Mouse (Mus musculus): ENCODE data around the gene Aldh16a1. TPM values are rescaled to one million over a fixed set of nuclear protein-coding genes. Genes with fewer than 3 reads are reported as not detected.
"Not testable (repeated sequence)": the region's sequence is repeated elsewhere in the genome, so short reads cannot be mapped to it uniquely, and the experiment has no call there.

Gene Aldh16a1
- polyA plus RNA-seq, 1 experiment from 2014 or later: 46.4 TPM

GRCm38 (mm10) chr7:45153586-45153985 is 798 bp downstream of the Aldh16a1 start:
- Histone ChIP-seq H3K4me2 (replicated peaks) (peak overlapping the region; percentile 80), H3K9me3 (no peaks in the 10 kb centered on the region), H3K36me3 (peaks cover 18% of the 10 kb centered on the region), H3K27ac (peak overlapping the region; percentile 95), H3K4me3 (peak overlapping the region; percentile 64), H3K27me3 (no peaks in the 10 kb centered on the region), H3K9ac (peak overlapping the region; percentile 84), H3K4me1 (peaks cover 35% of the 10 kb centered on the region)
- WGBS: 1% methylated on average over 5 of the region's 5 CpGs
- ATAC-seq (ENCODE audit: low FRiP score, low read depth): no peak

- not testable (repeated sequence) for H3K27ac ChIP-seq
Measured at GRCm38 (mm10) chr7:45153052-45153451, 1.3 kb downstream of the Aldh16a1 start.

GRCm38 (mm10) chr7:45151303-45151702 is 3.1 kb downstream of the Aldh16a1 start:
- Histone ChIP-seq H3K27ac (no peak overlapping the region; the same call in 1 of the 2 replicates), H3K36me3 (peaks cover 26% of the 10 kb centered on the region), H3K27me3 (no peaks in the 10 kb centered on the region), H3K4me3 (no peak overlapping the region), H3K9me3 (no peaks in the 10 kb centered on the region), H3K4me1 (peaks cover 35% of the 10 kb centered on the region), H3K9ac (0 out of 2 replicates have a peak overlapping the region, but pooled peaks have one; percentile 25), H3K4me2 (replicated peaks) (no peak overlapping the region; the same call in 1 of the 2 replicates)
- 31% methylated on average over 11 of the region's 11 CpGs for WGBS
- no peak for ATAC-seq (ENCODE audit: low FRiP score, low read depth)

More at GRCm38 (mm10) chr7:45153052-45153451, 1.3 kb downstream of the Aldh16a1 start:
- H3K9me3 ChIP-seq; H3K9ac ChIP-seq; ATAC-seq (ENCODE audit: low FRiP score, low read depth); H3K27me3 ChIP-seq: not testable (repeated sequence)
- H3K4me1 ChIP-seq: peaks cover 35% of the 10 kb centered on the region
- H3K4me2 ChIP-seq (replicated peaks): peak overlapping the region; percentile 80
- peaks cover 18% of the 10 kb centered on the region for H3K36me3 ChIP-seq
- 88% methylated on average over 2 of the region's 2 CpGs for WGBS
- peak overlapping the region; percentile 64; the same call in 1 of the 2 replicates for H3K4me3 ChIP-seq

- WGBS: 43% methylated on average over 4 of the region's 4 CpGs
- H3K9ac ChIP-seq: peak overlapping the region; percentile 31; the same call in 1 of the 2 replicates
Measured at GRCm38 (mm10) chr7:45150321-45150720, 4.1 kb downstream of the Aldh16a1 start.

GRCm38 (mm10) chr7:45149545-45149944 is 4.8 kb downstream of the Aldh16a1 start:
- WGBS: 72% methylated on average over 6 of the region's 6 CpGs
- Histone ChIP-seq H3K4me2 (replicated peaks) (no peak overlapping the region), H3K9me3 (no peaks in the 10 kb centered on the region), H3K36me3 (peaks cover 43% of the 10 kb centered on the region), H3K4me3 (no peak overlapping the region), H3K4me1 (peaks cover 26% of the 10 kb centered on the region), H3K27me3 (no peaks in the 10 kb centered on the region), H3K27ac (no peak overlapping the region), H3K9ac (peak overlapping the region; percentile 8; the same call in 1 of the 2 replicates)
- ATAC-seq (ENCODE audit: low FRiP score, low read depth): no peak

More at GRCm38 (mm10) chr7:45150321-45150720, 4.1 kb downstream of the Aldh16a1 start:
- Histone ChIP-seq H3K27ac (no peak overlapping the region), H3K4me2 (replicated peaks) (no peak overlapping the region), H3K4me1 (peaks cover 32% of the 10 kb centered on the region), H3K27me3 (no peaks in the 10 kb centered on the region), H3K9me3 (no peaks in the 10 kb centered on the region), H3K36me3 (peaks cover 35% of the 10 kb centered on the region), H3K4me3 (no peak overlapping the region)
- ATAC-seq (ENCODE audit: low FRiP score, low read depth): no peak

- 66% methylated on average over 4 of the region's 4 CpGs for WGBS
- Histone ChIP-seq H3K4me1 (peaks cover 25% of the 10 kb centered on the region), H3K36me3 (peaks cover 52% of the 10 kb centered on the region), H3K9me3 (no peaks in the 10 kb centered on the region), H3K4me3 (no peak overlapping the region), H3K27me3 (no peaks in the 10 kb centered on the region), H3K9ac (no peak overlapping the region), H3K27ac (no peak overlapping the region), H3K4me2 (replicated peaks) (no peak overlapping the region)
- no peak for ATAC-seq (ENCODE audit: low FRiP score, low read depth)
Measured at GRCm38 (mm10) chr7:45148534-45149098, 5.8 kb downstream of the Aldh16a1 start.

- WGBS: 88% methylated on average over 11 of the region's 11 CpGs
Measured at GRCm38 (mm10) chr7:45147899-45148298, 6.5 kb downstream of the Aldh16a1 start.

GRCm38 (mm10) chr7:45147267-45147666 is 7.1 kb downstream of the Aldh16a1 start:
- Histone ChIP-seq H3K9me3 (no peaks in the 10 kb centered on the region), H3K4me3 (no peak overlapping the region), H3K4me1 (peaks cover 20% of the 10 kb centered on the region), H3K27me3 (no peaks in the 10 kb centered on the region), H3K27ac (no peak overlapping the region), H3K36me3 (peaks cover 66% of the 10 kb centered on the region), H3K9ac (no peak overlapping the region), H3K4me2 (replicated peaks) (no peak overlapping the region)
- ATAC-seq (ENCODE audit: low FRiP score, low read depth): no peak
- 94% methylated on average over 11 of the region's 11 CpGs for WGBS

More at GRCm38 (mm10) chr7:45147899-45148298, 6.5 kb downstream of the Aldh16a1 start:
- peaks cover 20% of the 10 kb centered on the region for H3K4me1 ChIP-seq
- no peak overlapping the region for H3K4me3 ChIP-seq
- H3K4me2 ChIP-seq (replicated peaks): no peak overlapping the region
- H3K9me3 ChIP-seq: no peaks in the 10 kb centered on the region
- no peak for ATAC-seq (ENCODE audit: low FRiP score, low read depth)
- no peaks in the 10 kb centered on the region for H3K27me3 ChIP-seq
- peaks cover 60% of the 10 kb centered on the region for H3K36me3 ChIP-seq
- no peak overlapping the region for H3K9ac ChIP-seq
- no peak overlapping the region for H3K27ac ChIP-seq

- Histone ChIP-seq H3K9ac (no peak overlapping the region), H3K27ac (no peak overlapping the region), H3K27me3 (no peaks in the 10 kb centered on the region), H3K36me3 (peaks cover 76% of the 10 kb centered on the region), H3K4me2 (replicated peaks) (no peak overlapping the region), H3K4me1 (peaks cover 4% of the 10 kb centered on the region; the same call in 1 of the 2 replicates), H3K4me3 (no peak overlapping the region), H3K9me3 (no peaks in the 10 kb centered on the region)
- ATAC-seq (ENCODE audit: low FRiP score, low read depth): no peak
- 93% methylated on average over 8 of the region's 8 CpGs for WGBS
Measured at GRCm38 (mm10) chr7:45145460-45145859, 8.9 kb downstream of the Aldh16a1 start.

- no peaks in the 10 kb centered on the region for H3K4me1 ChIP-seq
- no peak overlapping the region for H3K4me2 ChIP-seq (replicated peaks)
- no peak overlapping the region for H3K4me3 ChIP-seq
- no peak for ATAC-seq (ENCODE audit: low FRiP score, low read depth)
- peaks cover 76% of the 10 kb centered on the region for H3K36me3 ChIP-seq
- no peak overlapping the region for H3K27ac ChIP-seq
- H3K27me3 ChIP-seq: no peaks in the 10 kb centered on the region
- 0 out of 2 replicates have a peak overlapping the region, but pooled peaks have one; percentile 35 for H3K9ac ChIP-seq
- no peaks in the 10 kb centered on the region for H3K9me3 ChIP-seq
- 90% methylated on average over 13 of the region's 13 CpGs for WGBS
Measured at GRCm38 (mm10) chr7:45144368-45145174, 9.8 kb downstream of the Aldh16a1 start.

GRCm38 (mm10) chr7:45141914-45142313 is 12.5 kb downstream of the Aldh16a1 start:
- ATAC-seq (ENCODE audit: low FRiP score, low read depth): no peak
- Histone ChIP-seq H3K27me3 (peaks cover 9% of the 10 kb centered on the region), H3K9me3 (no peaks in the 10 kb centered on the region), H3K36me3 (peaks cover 57% of the 10 kb centered on the region), H3K27ac (no peak overlapping the region), H3K4me2 (replicated peaks) (no peak overlapping the region), H3K9ac (no peak overlapping the region), H3K4me3 (no peak overlapping the region), H3K4me1 (no peaks in the 10 kb centered on the region)
- WGBS: 90% methylated on average over 5 of the region's 5 CpGs

- Histone ChIP-seq H3K4me3 (no peak overlapping the region), H3K4me2 (replicated peaks) (no peak overlapping the region), H3K9me3 (no peaks in the 10 kb centered on the region), H3K36me3 (peaks cover 51% of the 10 kb centered on the region), H3K4me1 (no peaks in the 10 kb centered on the region), H3K27me3 (peaks cover 13% of the 10 kb centered on the region), H3K27ac (no peak overlapping the region), H3K9ac (no peak overlapping the region)
- ATAC-seq (ENCODE audit: low FRiP score, low read depth): no peak
- WGBS: 86% methylated on average over 3 of the region's 3 CpGs
Measured at GRCm38 (mm10) chr7:45141319-45141718, 13.1 kb downstream of the Aldh16a1 start.
